Mouse (Mus musculus) kidney, embryonic 14.5 days (tissue): ENCODE results near the gene Ttn. TPM values are rescaled to one million over a fixed set of nuclear protein-coding genes. Genes with fewer than 3 reads are reported as not detected.

Experiments used
- ATAC-seq: fragments of 200-750 bp; cut with Nextera tagmentation; 2 replicates; pipeline ENCODE4 v1.8.0; 2017; ENCODE audit warnings: moderate number of reproducible peaks, mild to moderate bottlenecking, moderate TSS enrichment, moderate library complexity; ENCODE audit not compliant: low FRiP score, low TSS enrichment
- H3K27ac ChIP-seq: fragments of 300-500 bp; sonication (generic); 2 replicates; pipeline ENCODE4 v1.5.1; 2014; ENCODE audit warnings: low read depth, mild to moderate bottlenecking, low read length, moderate library complexity, mixed read lengths
- H3K27me3 ChIP-seq: fragments of 300-500 bp; sonication (generic); 2 replicates; pipeline ENCODE4 v1.6.1; 2014; ENCODE audit warnings: mild to moderate bottlenecking, low read length; ENCODE audit not compliant: control insufficient read depth, insufficient read depth
- H3K36me3 ChIP-seq: fragments of 300-500 bp; sonication (generic); 2 replicates; pipeline ENCODE4 v1.6.1; 2014; ENCODE audit warnings: low read length, mixed read lengths; ENCODE audit not compliant: control insufficient read depth, insufficient read depth
- H3K4me1 ChIP-seq: fragments of 300-500 bp; sonication (generic); 2 replicates; pipeline ENCODE4 v1.6.1; 2014; ENCODE audit warnings: low read length, mixed read lengths; ENCODE audit not compliant: control insufficient read depth, insufficient read depth
- H3K4me2 ChIP-seq: fragments of 300-500 bp; sonication (generic); replicated peaks from 2 replicates; pipeline ENCODE4 v1.6.1; 2014; ENCODE audit warnings: low read depth, mild to moderate bottlenecking, low read length
- H3K4me3 ChIP-seq: fragments of 300-500 bp; sonication (generic); 2 replicates; pipeline ENCODE4 v1.5.1; 2014; ENCODE audit warnings: mild to moderate bottlenecking, low read length
- H3K9ac ChIP-seq: fragments of 300-500 bp; sonication (generic); 2 replicates; pipeline ENCODE4 v1.6.1; 2014; ENCODE audit warnings: low read depth, mild to moderate bottlenecking, low read length, moderate library complexity
- H3K9me3 ChIP-seq: fragments of 300-500 bp; sonication (generic); 2 replicates; pipeline ENCODE4 v1.6.1; 2016; ENCODE audit warnings: low read length; ENCODE audit not compliant: control insufficient read depth
- WGBS: fragments of 180-500 bp; shearing (Covaris S2); extraction: QIAGEN DNeasy Blood & Tissue Kit; methylation state at CpG from one replicate; pipeline ENCODE4 v1.1.7; 2014; 5-methylcytosine and 5-hydroxymethylcytosine counted together
- polyA plus RNA-seq: library from polyadenylated mRNA; unstranded; fragments of >200 nt; fragmentation: Nextera tagmentation; extraction: Ambion mirVana; gene quantifications from 2 replicates; pipeline ENCODE4 v1.2.1, GENCODE M21; 2014

Ttn gene
- polyA plus RNA-seq, 1 experiment from 2014 or later: 0.23 TPM

DNA sequence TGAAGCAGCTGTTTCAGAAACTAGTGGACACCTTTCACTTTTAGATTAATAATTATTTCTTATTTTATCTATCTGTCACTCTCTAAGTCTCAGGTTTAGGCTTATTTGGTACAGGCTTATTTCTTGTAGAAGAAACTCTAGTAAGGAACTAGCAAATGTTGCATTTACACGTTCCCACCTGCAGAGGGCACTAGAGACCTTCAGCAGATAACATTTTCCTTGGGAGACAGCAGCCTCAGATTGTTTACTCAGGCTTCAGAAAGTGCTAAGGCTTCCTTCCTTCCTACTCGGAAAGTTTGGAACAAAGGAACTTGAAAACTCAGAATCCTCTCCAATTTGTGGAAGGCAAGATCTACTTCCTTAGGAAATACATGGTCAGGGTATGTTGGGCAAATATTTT, 52.6 kb downstream of the Ttn start:
- ATAC-seq: no peak
- 1% methylated on average over 2 of the region's 2 CpGs for WGBS
- H3K4me2 ChIP-seq: no peak overlapping the region
- H3K36me3 ChIP-seq: no peaks in the 10 kb centered on the region
- no peak overlapping the region for H3K27ac ChIP-seq
- no peaks in the 10 kb centered on the region for H3K27me3 ChIP-seq
- no peak overlapping the region for H3K9ac ChIP-seq
- no peaks in the 10 kb centered on the region for H3K9me3 ChIP-seq
- no peaks in the 10 kb centered on the region for H3K4me1 ChIP-seq
- H3K4me3 ChIP-seq: no peak overlapping the region

- WGBS: 56% methylated on average over 3 of the region's 3 CpGs
- H3K9me3 ChIP-seq: no peaks in the 10 kb centered on the region
- ATAC-seq: no peak
- H3K36me3 ChIP-seq: no peaks in the 10 kb centered on the region
- H3K4me3 ChIP-seq: no peak overlapping the region
- no peaks in the 10 kb centered on the region for H3K27me3 ChIP-seq
- H3K27ac ChIP-seq: no peak overlapping the region
- H3K4me1 ChIP-seq: no peaks in the 10 kb centered on the region
- no peak overlapping the region for H3K9ac ChIP-seq
- no peak overlapping the region for H3K4me2 ChIP-seq
These were observed 53.5 kb downstream of the Ttn start for GRCm38 (mm10) chr2:76928816-76929215.

- Histone ChIP-seq H3K27ac (no peak overlapping the region), H3K4me3 (no peak overlapping the region), H3K4me1 (no peaks in the 10 kb centered on the region), H3K36me3 (no peaks in the 10 kb centered on the region), H3K4me2 (no peak overlapping the region), H3K9ac (no peak overlapping the region), H3K9me3 (no peaks in the 10 kb centered on the region), H3K27me3 (no peaks in the 10 kb centered on the region)
- ATAC-seq: no peak
- WGBS: 82% methylated on average over 7 of the region's 7 CpGs
These were observed 54.0 kb downstream of the Ttn start for GRCm38 (mm10) chr2:76928298-76928697.

GRCm38 (mm10) chr2:76926927-76927326, 55.4 kb downstream of the Ttn start:
- WGBS: 64% methylated on average over 12 of the region's 12 CpGs
- no peak overlapping the region for H3K4me3 ChIP-seq
- H3K4me1 ChIP-seq: no peaks in the 10 kb centered on the region
- H3K27me3 ChIP-seq: no peaks in the 10 kb centered on the region
- ATAC-seq: no peak
- no peaks in the 10 kb centered on the region for H3K36me3 ChIP-seq
- no peak overlapping the region for H3K27ac ChIP-seq
- H3K9ac ChIP-seq: no peak overlapping the region
- H3K4me2 ChIP-seq: no peak overlapping the region
- H3K9me3 ChIP-seq: no peaks in the 10 kb centered on the region

DNA sequence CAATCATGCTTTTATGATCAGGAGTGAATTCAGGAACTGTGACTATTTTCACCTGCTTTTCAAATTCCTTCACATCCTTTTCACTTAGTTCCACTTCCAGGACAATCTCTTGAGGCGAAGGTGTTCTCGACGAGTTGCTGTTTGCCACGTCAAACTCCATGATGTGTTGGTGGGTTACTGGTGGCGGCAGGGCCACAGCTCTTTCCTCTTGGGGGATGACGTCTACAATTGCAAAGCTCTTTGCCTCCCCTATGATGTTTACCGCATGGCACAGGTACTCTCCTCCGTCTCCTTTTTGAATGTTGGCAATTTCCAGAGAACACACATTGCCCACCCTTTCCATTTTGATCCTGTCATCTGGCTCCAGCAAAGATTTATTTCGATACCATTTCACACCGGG, 67.4 kb downstream of the Ttn start:
- no peak for ATAC-seq
- H3K9ac ChIP-seq: no peak overlapping the region
- no peaks in the 10 kb centered on the region for H3K9me3 ChIP-seq
- H3K4me2 ChIP-seq: no peak overlapping the region
- H3K27ac ChIP-seq: no peak overlapping the region
- H3K4me3 ChIP-seq: no peak overlapping the region
- no peaks in the 10 kb centered on the region for H3K36me3 ChIP-seq
- no peaks in the 10 kb centered on the region for H3K4me1 ChIP-seq
- no peaks in the 10 kb centered on the region for H3K27me3 ChIP-seq
- WGBS: 94% methylated on average over 10 of the region's 10 CpGs

DNA sequence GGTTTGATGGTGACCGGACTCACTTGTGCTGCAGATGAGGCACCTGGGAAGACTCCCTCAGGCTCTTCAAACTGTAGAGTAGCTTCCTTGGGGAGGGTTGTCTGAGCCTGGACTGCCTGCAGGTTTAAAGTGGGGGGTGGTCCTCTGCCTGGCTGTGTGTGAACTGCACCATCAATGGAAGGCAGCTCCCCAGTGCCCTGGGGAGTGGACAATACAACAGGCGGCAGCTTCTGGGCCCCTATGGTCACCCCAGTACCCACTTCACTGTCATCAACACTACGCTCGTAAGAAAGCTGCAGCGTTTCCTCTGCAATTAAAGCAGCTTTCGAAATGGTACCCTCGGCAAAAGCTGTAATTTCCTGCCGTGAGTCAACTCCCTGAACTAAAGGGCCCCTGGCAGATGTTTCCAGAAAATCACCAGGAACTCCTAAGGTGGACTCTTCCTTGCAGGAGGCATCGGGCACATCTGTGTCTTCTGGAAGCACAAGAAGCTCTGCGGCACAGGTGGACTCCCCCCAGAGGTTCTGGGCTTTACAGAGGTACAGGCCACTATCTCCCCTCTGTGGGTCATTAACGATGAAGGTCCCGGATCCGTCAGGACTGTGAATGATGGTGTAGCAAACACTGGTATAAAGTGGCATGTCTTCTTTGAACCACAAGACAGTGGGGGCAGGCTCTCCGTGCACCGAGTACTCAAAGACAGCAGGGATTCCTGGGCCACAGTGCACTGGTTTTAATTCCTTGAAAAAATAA, 73.5 kb downstream of the Ttn start:
- 48% methylated on average over 15 of the region's 15 CpGs for WGBS
- Histone ChIP-seq H3K36me3 (no peaks in the 10 kb centered on the region), H3K27me3 (no peaks in the 10 kb centered on the region), H3K9me3 (no peaks in the 10 kb centered on the region), H3K27ac (no peak overlapping the region), H3K4me3 (no peak overlapping the region), H3K9ac (no peak overlapping the region), H3K4me1 (no peaks in the 10 kb centered on the region), H3K4me2 (no peak overlapping the region)
- ATAC-seq: no peak

DNA sequence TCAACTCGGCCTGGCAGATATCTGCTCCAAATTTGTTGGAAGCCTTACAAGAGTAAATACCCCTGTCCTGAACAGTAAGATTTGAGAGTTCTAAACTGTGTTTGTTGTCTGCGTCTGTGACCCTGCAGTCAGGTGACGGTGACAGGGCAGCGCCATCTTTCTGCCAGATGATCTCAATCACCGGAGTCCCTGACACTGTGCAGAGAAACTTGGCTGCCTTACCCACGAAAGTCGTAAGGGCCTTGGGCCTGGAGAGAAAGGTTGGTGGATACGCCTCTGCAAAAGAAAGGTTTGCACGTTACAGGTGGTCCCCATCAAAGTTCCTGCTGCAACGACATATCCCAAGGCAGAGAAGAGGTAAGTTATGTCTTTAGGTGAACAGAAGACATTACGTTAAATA, 79.0 kb downstream of the Ttn start:
- ATAC-seq: no peak
- no peak overlapping the region for H3K27ac ChIP-seq
- no peaks in the 10 kb centered on the region for H3K36me3 ChIP-seq
- 90% methylated on average over 11 of the region's 11 CpGs for WGBS
- no peaks in the 10 kb centered on the region for H3K4me1 ChIP-seq
- no peaks in the 10 kb centered on the region; the same call in 1 of the 2 replicates for H3K9me3 ChIP-seq
- no peak overlapping the region for H3K4me3 ChIP-seq
- no peaks in the 10 kb centered on the region for H3K27me3 ChIP-seq
- H3K9ac ChIP-seq: no peak overlapping the region
- no peak overlapping the region for H3K4me2 ChIP-seq

DNA sequence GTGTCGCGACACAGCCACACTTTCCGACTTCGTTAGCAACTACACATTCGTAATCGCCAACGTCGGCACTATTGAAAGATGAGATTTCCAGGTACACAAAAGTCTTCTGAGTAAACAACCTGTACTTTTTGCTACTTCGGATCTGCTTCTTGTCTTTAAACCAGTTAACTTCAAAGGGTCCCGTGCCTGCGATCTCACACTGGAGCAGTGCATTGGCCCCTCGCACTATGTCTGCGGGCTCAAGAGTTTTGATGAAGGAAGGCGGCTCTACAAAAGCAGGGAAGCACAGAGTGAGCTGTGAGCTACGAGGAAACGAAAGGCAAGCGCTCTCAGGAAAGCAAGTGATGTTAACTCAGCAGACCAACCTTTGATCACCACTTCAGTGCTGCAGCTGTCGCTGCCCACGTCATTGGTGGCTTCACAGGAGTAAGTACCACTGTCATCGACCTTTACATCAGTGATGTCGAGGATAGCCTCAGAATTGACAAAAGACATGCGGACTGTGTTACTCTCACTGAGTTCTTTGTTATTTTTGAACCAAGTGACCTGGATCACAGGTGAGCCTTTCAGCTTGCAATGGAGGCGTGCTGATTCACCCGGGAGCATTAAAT, 80.8 kb downstream of the Ttn start:
- Histone ChIP-seq H3K4me1 (no peaks in the 10 kb centered on the region), H3K9ac (no peak overlapping the region), H3K9me3 (no peaks in the 10 kb centered on the region; the same call in 1 of the 2 replicates), H3K36me3 (no peaks in the 10 kb centered on the region), H3K4me3 (no peak overlapping the region), H3K4me2 (no peak overlapping the region), H3K27me3 (no peaks in the 10 kb centered on the region), H3K27ac (no peak overlapping the region)
- ATAC-seq: no peak
- 90% methylated on average over 24 of the region's 24 CpGs for whole genome bisulfite sequencing

GRCm38 (mm10) chr2:76899886-76900285, 82.5 kb downstream of the Ttn start:
- H3K36me3 ChIP-seq: no peaks in the 10 kb centered on the region
- no peaks in the 10 kb centered on the region for H3K4me1 ChIP-seq
- WGBS: 94% methylated on average over 11 of the region's 11 CpGs
- no peaks in the 10 kb centered on the region; the same call in 1 of the 2 replicates for H3K9me3 ChIP-seq
- H3K4me3 ChIP-seq: no peak overlapping the region
- H3K27ac ChIP-seq: no peak overlapping the region
- H3K4me2 ChIP-seq: no peak overlapping the region
- H3K27me3 ChIP-seq: no peaks in the 10 kb centered on the region
- ATAC-seq: no peak
- no peak overlapping the region for H3K9ac ChIP-seq
